Mouse (Mus musculus): Measurements from ENCODE around the gene Msgn1.

GRCm38 (mm10) chr12:11216454-11216853 is 7.7 kb upstream of the Msgn1 start:
- TF ChIP-seq CTCF (conservative IDR thresholded peaks at IDR 0.05; ENCODE audit: low read length) (no peak), NANOG (IDR thresholded peaks at IDR 0.05; ENCODE audit: borderline replicate concordance, low read length) (peak; percentile 98), POU5F1 (IDR thresholded peaks at IDR 0.05; ENCODE audit: borderline replicate concordance, low read length) (no peak)

All from E14TG2a.4 (cell line).